9 mouse cellular contexts compared by ENCODE assay signal in the genomic region with DNA sequence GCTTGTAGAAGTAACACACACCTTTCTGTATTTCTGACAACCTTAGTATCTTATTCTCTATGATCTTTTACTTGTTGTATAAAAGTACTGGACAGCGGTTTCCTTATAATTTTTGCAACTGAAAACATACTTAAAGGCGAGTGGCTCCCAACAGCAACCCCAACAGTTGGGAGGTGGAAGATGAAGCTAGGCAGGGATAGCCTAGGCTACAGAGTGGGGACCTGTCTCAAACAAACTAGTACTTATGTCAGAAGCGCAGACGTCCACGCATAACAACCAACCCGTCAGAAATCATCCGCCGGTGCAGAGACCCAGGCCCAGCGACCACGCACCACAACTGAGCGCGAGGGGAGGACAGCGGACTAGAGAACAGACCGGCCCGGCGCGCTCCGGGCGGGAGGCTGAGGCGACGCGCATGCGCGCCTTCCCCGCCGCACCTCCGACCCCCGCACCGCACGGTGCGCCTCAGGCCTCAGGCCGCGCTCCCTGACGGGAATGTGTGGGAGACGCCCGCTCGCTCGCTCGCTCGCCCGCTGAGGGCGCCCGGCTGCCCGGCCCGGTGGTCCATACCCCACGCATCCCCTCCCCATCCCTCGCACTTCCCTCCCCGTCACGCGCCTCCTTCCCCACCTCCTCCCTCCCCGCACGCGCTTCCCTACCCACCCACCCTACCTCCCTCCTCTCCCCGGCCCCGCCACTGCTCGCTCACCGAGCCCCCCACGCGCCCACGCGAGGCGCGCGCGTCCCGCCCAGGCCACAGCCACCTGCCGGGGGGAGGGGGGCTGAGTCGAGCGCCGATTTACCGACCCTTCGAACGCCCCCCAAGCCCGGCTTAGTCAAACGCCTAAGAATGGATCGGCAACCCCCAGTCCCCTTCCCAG. TPM values are rescaled to one million over a fixed set of nuclear protein-coding genes. Genes with fewer than 3 reads are reported as not detected.
DNase-seq lines count a peak whose midpoint lies in the region; ATAC-seq and TF ChIP-seq lines count a peak whose summit lies in the region.
"Had no signal": no experiment of that assay in that cellular context is flagged by ENCODE, and none has a peak within 500 bp of the region (broad histone marks: within the 10 kb centered on the region; RNA-seq: fewer than 3 reads in every experiment).

A gene (minus strand): TSS at position 834 of the 881 bp plus-strand sequence.

- no peak for TF ChIP-seq CTCF in embryonic fibroblast, embryonic 13.5 days (IDR thresholded peaks at IDR 0.05; ENCODE audit: borderline replicate concordance, insufficient read depth, low read length)
- no peak for TF ChIP-seq CTCF in heart, postnatal 0 days (IDR thresholded peaks at IDR 0.05; ENCODE audit: low read depth)

- H3K4me3 ChIP-seq in embryonic fibroblast, embryonic 13.5 days (ENCODE audit: insufficient read depth, low read length): peak within 1 kb of the TSS; percentile 53
- H3K4me3 ChIP-seq in heart, postnatal 0 days (ENCODE audit: low read depth, low read length): peak within 1 kb of the TSS; percentile 53
- H3K4me3 ChIP-seq in liver, embryonic 16.5 days (ENCODE audit: low read depth, low read length): peak within 1 kb of the TSS; percentile 64
- H3K4me3 ChIP-seq in neural tube, embryonic 15.5 days (replicated peaks): peak within 1 kb of the TSS; percentile 53

- WGBS in heart, postnatal 0 days: 1% methylated on average over 48 of the region's 76 CpGs
- under 1% methylated on average over 48 of the region's 76 CpGs for WGBS in liver, embryonic 16.5 days (ENCODE audit: insufficient replicate concordance)
- under 1% methylated on average over 62 of the region's 76 CpGs for WGBS in neural tube, embryonic 15.5 days

- TF ChIP-seq EP300 in heart, postnatal 0 days (IDR thresholded peaks at IDR 0.05; ENCODE audit: low read depth): no peak

- peak; percentile 68 for DNase-seq in A20 (ENCODE audit: low read depth, low spot score)
- DNase-seq in brain, embryonic 18.5 days (ENCODE audit: low read depth, low spot score): peak; percentile 42
- DNase-seq in heart, postnatal 0 days (ENCODE audit: low spot score): peak; percentile 40
- peak; percentile 56 to 75 for DNase-seq in layer of hippocampus, adult 18-20 months (ENCODE audit: low spot score in 2 of 2)
- DNase-seq in thymus, adult 18-20 months: peak; percentile 21 to 28

- peak; percentile 73; the same call in 1 of the 2 replicates for ATAC-seq in heart, postnatal 0 days (ENCODE audit: insufficient read depth, low read depth)
- peak; percentile 85 for ATAC-seq in liver, embryonic 16.5 days (ENCODE audit: low read depth)
- peak; percentile 98 for ATAC-seq in neural tube, embryonic 15.5 days (ENCODE audit: low FRiP score)

- H3K36me3 ChIP-seq in heart, postnatal 0 days (replicated peaks; ENCODE audit: control insufficient read depth, insufficient read depth, low read length): no peaks in the 10 kb centered on the region
- no peaks in the 10 kb centered on the region for H3K36me3 ChIP-seq in liver, embryonic 16.5 days (ENCODE audit: control insufficient read depth, insufficient read depth)
- H3K36me3 ChIP-seq in neural tube, embryonic 15.5 days: no peaks in the 10 kb centered on the region

- no peaks in the 10 kb centered on the region for H3K4me1 ChIP-seq in embryonic fibroblast, embryonic 13.5 days (ENCODE audit: control insufficient read depth, insufficient read depth, low read length)
- H3K4me1 ChIP-seq in heart, postnatal 0 days (ENCODE audit: control insufficient read depth, insufficient read depth): no peaks in the 10 kb centered on the region; the same call in 1 of the 2 replicates
- H3K4me1 ChIP-seq in liver, embryonic 16.5 days (ENCODE audit: control insufficient read depth, low read depth, low read length): peaks cover 3% of the 10 kb centered on the region; the same call in 1 of the 2 replicates
- H3K4me1 ChIP-seq in neural tube, embryonic 15.5 days: peaks cover 12% of the 10 kb centered on the region

- H3K9ac ChIP-seq in heart, postnatal 0 days (replicated peaks; ENCODE audit: low read depth, low read length): peak within 1 kb of the TSS; percentile 42
- peak within 1 kb of the TSS; percentile 56 for H3K9ac ChIP-seq in liver, embryonic 16.5 days (ENCODE audit: low read depth, low read length)
- H3K9ac ChIP-seq in neural tube, embryonic 15.5 days (replicated peaks): peak within 1 kb of the TSS; percentile 57

- no peaks in the 10 kb centered on the region for H3K9me3 ChIP-seq in heart, postnatal 0 days (replicated peaks; ENCODE audit: control insufficient read depth, low read length)
- no peaks in the 10 kb centered on the region for H3K9me3 ChIP-seq in liver, embryonic 16.5 days (replicated peaks; ENCODE audit: control insufficient read depth, low read length)
- no peaks in the 10 kb centered on the region for H3K9me3 ChIP-seq in neural tube, embryonic 15.5 days (replicated peaks)

- H3K27me3 ChIP-seq in heart, postnatal 0 days (ENCODE audit: control insufficient read depth, insufficient read depth, low read length): no peaks in the 10 kb centered on the region
- H3K27me3 ChIP-seq in liver, embryonic 16.5 days (ENCODE audit: control insufficient read depth, insufficient read depth, low read depth, low read length): peaks cover 2% of the 10 kb centered on the region; the same call in 1 of the 2 replicates
- no peaks in the 10 kb centered on the region for H3K27me3 ChIP-seq in neural tube, embryonic 15.5 days (replicated peaks)

- TF ChIP-seq POLR2A in embryonic fibroblast, embryonic 13.5 days (IDR thresholded peaks at IDR 0.05; ENCODE audit: low read depth, low read length): no peak

- no peak within 1 kb of the TSS for H3K27ac ChIP-seq in embryonic fibroblast, embryonic 13.5 days (ENCODE audit: insufficient read depth, low read length)
- no peak within 1 kb of the TSS for H3K27ac ChIP-seq in heart, postnatal 0 days (ENCODE audit: low read depth)
- no peak within 1 kb of the TSS for H3K27ac ChIP-seq in liver, embryonic 16.5 days (ENCODE audit: low read length)
- H3K27ac ChIP-seq in neural tube, embryonic 15.5 days (replicated peaks): peak within 1 kb of the TSS; percentile 85

- H3K4me2 ChIP-seq in heart, postnatal 0 days (ENCODE audit: low read depth, low read length): peak within 1 kb of the TSS; percentile 93
- peak within 1 kb of the TSS; percentile 89 for H3K4me2 ChIP-seq in liver, embryonic 16.5 days (ENCODE audit: low read depth, low read length)
- H3K4me2 ChIP-seq in neural tube, embryonic 15.5 days: peak within 1 kb of the TSS; percentile 68

RNA-seq across cellular contexts. Expression of the gene that starts here (rescaled TPM):
- polyA plus RNA-seq in embryonic fibroblast, embryonic 13.5 days (2011; ENCODE audit: insufficient read length, low read depth, missing spikeins): not detected in 2 replicates
- 0.50 TPM in 1 of 2 replicates, not detected in the other for total RNA-seq in heart, postnatal 0 days (2014; rRNA removed; ENCODE audit: low replicate concordance)
- polyA plus RNA-seq in heart, postnatal 0 days (2015; fragmentation: Nextera tagmentation; extraction: Ambion mirVana): 0.23 and 0.25 TPM in 2 replicates
- 1 to 10 TPM; 1.4 to 1.6 TPM for total RNA-seq in layer of hippocampus, adult 18-20 months (2021)
- polyA plus RNA-seq in liver, embryonic 16.5 days (2015; fragmentation: Nextera tagmentation; extraction: Ambion mirVana): 0.12 TPM in 1 of 2 replicates, not detected in the other
- 4.7 and 6.8 TPM in 2 replicates for polyA plus RNA-seq in neural tube, embryonic 15.5 days (2015; fragmentation: Nextera tagmentation; extraction: Ambion mirVana)
- total RNA-seq: MEL had no signal

Comparison
In these comparisons a context has a peak if more than half of its experiments do, and no peak if none do; other contexts are left out.
1. Peak in DNase-seq, ATAC-seq, H3K4me3 ChIP-seq, H3K9ac ChIP-seq and H3K4me2 ChIP-seq in heart, postnatal 0 days; RNA of the gene not detected or under 1 TPM.
2. Peak in ATAC-seq, H3K4me3 ChIP-seq, H3K9ac ChIP-seq and H3K4me2 ChIP-seq in liver, embryonic 16.5 days; RNA of the gene not detected or under 1 TPM.